Mouse (Mus musculus): ENCODE results near the gene Set.

DNA sequence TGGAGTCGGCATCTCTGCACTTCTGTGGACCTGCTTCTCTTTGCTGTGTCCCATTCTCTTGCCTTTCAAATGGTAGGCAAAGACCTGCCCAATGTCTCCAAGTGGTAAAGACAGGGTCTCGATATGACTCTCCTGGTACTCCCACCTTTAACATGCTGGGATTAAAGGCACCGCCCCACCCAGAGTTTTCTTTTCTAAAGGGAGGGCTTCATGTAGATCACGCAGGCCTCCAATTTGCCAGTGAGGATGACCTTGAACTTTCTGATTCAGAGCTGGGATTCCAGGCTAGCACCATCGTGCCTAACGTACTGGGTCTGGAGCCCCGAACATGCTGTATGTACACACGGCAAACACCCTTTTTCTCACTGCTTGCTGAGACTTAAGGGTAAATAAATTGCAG, 6.1 kb downstream of the Set start:
- TF ChIP-seq CTCF (IDR thresholded peaks at IDR 0.05; ENCODE audit: low read depth, low read length) (no peak), TAL1 (conservative IDR thresholded peaks at IDR 0.05; ENCODE audit: low read depth, low read length) (no peak)
